Mouse (Mus musculus) olfactory bulb, adult 2 months (tissue): Measurements from ENCODE around the gene Dirc2.

Source experiments
- CTCF ChIP-seq: fragments of 200-500 bp; IDR thresholded peaks from 2 replicates; pipeline ENCODE4 v1.5.1; 2012; ENCODE audit warnings: low read depth, mild to moderate bottlenecking, low read length, moderate library complexity; ENCODE audit not compliant: insufficient read depth
- POLR2A ChIP-seq: fragments of 200-500 bp; IDR thresholded peaks from 2 replicates; pipeline ENCODE4 v1.6.1; 2012; ENCODE audit warnings: mild to moderate bottlenecking, low read depth, low read length, moderate library complexity; ENCODE audit not compliant: insufficient read depth

- no peak for TF ChIP-seq CTCF
- TF ChIP-seq POLR2A = no peak
These were observed 87.6 kb downstream of the Dirc2 start for GRCm38 (mm10) chr16:35681327-35682108.
